Mouse (Mus musculus) bone marrow macrophage, adult 2 months (primary cell): ENCODE results near the gene Pou3f1. TPM values are rescaled to one million over a fixed set of nuclear protein-coding genes. Genes with fewer than 3 reads are reported as not detected.
"Not testable (repeated sequence)": the region's sequence is repeated elsewhere in the genome, so short reads cannot be mapped to it uniquely, and the experiment has no call there.

ENCODE experiments used
- H3K27ac ChIP-seq: 2 replicates; pipeline ENCODE4 v1.5.1; 2012; ENCODE audit warnings: low read depth, low read length; ENCODE audit not compliant: insufficient read depth
- H3K4me1 ChIP-seq: 2 replicates; pipeline ENCODE4 v1.6.1; 2012; ENCODE audit warnings: low read length; ENCODE audit not compliant: control insufficient read depth, insufficient read depth
- H3K4me3 ChIP-seq: 2 replicates; pipeline ENCODE4 v1.5.1; 2012; ENCODE audit warnings: mild to moderate bottlenecking, low read length, moderate library complexity; ENCODE audit not compliant: insufficient read depth
- CTCF ChIP-seq: IDR thresholded peaks from 2 replicates; pipeline ENCODE4 v1.5.1; 2012; ENCODE audit warnings: low read depth, mild to moderate bottlenecking, low read length, moderate library complexity
- POLR2A ChIP-seq: IDR thresholded peaks from 2 replicates; pipeline ENCODE4 v1.6.1; 2012; ENCODE audit warnings: mild to moderate bottlenecking, low read depth, low read length, borderline replicate concordance
- polyA plus RNA-seq: library from polyadenylated mRNA; stranded (reverse); fragments of >200 nt; gene quantifications from 2 replicates; pipeline ENCODE4 v1.2.4, GENCODE M21; 2012; ENCODE audit not compliant: missing spikeins, insufficient read depth, insufficient read length

The Pou3f1 gene
- polyA plus RNA-seq, 1 experiment = not detected

DNA sequence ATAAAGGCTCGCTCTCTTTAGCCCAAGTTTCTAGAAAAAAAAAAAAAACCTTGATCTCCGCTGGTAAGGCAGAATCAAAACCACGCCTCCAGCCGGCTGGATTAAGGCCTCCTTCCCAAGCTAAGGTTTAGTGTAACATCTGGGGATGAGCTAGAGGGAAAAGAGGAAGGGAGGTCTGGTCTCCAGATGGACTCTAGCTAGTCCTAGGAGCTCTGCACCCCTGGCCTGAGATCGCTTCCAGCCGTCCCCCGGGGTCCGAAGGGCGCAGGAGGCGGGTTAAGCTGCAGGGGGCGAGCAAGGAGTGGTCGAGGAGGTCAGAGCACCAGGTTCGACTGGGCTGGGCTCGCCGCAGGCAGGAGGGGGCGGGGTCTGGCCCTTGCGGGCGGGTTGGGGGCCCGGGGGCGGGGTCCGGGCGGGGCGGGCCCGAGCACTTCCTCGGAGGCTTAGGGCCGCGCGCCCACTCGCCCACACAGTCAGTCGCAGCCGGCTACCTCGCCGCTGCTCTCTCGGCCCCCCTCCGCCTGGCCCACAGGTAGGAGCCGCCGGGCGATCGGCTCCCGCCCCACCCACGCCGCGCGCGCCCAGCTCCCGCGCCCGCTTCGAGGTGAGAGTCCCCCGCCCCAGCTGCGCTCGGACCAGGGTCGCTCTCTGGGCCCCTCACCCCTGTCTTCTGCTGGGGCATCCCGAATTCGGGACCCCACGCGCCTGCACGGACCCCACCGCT lies 43.8 kb downstream of the Pou3f1 start, which contains the start of gene Fhl3:
Gene Fhl3 (plus strand): TSS at position 454 of the 724 bp plus-strand sequence.
- H3K4me1 ChIP-seq = peaks cover 24% of the 10 kb centered on the region
- H3K27ac ChIP-seq = peak within 1 kb of the TSS; percentile 87
- H3K4me3 ChIP-seq = peak within 1 kb of the TSS; percentile 85
- peak; percentile 58; the same call in 1 of the 2 replicates for TF ChIP-seq POLR2A
- TF ChIP-seq CTCF = no peak

DNA sequence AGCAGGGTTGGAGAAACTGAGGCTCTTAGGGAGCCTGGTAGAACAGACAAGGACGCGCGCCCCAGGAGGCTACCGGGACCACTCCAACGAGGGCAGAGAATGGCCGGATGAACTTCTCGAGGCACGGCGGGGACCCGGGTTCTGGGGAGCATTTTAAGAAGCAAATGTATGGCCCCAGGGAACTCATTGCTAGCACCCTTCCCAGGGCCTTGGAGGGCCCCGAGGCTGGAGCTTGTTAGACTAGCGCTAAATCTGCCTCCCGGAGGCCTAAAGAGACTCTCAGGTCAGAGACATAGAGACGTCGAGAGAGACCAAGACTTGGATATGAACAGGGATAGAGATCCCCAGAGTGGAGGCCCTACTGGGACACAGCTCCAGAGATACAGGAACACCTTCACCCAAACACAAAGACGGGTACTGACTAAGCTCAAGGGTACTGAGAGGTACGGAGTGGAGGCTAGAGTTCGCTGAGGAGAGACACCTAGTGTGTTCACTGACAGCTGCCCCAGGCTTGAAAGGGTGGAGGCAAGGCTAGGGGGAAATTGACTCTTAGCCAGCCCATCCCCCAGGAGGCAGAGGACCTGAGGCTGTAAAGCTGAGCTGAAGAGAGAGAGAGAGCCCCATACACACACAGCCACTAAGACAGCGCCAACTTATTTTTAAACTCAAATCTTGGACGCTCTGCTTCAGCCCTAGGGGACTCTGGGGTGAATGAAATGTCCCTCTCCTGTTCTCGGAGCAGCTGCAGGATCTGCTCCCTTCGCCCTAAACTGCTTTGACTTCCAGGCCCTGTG lies 44.6 kb downstream of the Pou3f1 start:
- TF ChIP-seq POLR2A = no peak
- no peak for TF ChIP-seq CTCF
- peaks cover 28% of the 10 kb centered on the region for H3K4me1 ChIP-seq
- H3K27ac ChIP-seq = peak overlapping the region; percentile 87
- H3K4me3 ChIP-seq = peak overlapping the region; percentile 85

DNA sequence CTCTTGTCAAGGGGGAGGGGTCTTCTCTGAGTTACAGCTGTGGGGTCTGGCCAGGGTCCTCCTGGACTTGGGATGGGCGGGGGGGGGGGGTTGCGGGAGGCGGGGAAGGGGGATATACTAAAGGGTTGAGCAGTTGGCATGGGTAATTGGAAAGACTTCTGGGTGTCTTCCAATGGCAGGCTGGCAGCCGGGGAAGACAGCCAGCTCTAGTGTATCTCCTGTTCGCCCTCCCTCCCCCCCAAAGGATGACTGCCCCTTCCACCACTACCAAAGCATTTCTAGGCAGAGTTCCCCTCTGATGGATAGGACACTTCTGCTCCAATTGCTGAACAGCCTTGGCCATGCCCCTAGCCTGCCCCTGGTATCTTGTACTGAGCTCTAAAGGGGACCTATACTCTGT lies 45.3 kb downstream of the Pou3f1 start:
- peak overlapping the region; percentile 85 for H3K4me3 ChIP-seq
- peak overlapping the region; percentile 87; the same call in 1 of the 2 replicates for H3K27ac ChIP-seq
- TF ChIP-seq CTCF = no peak
- no peak for TF ChIP-seq POLR2A
- H3K4me1 ChIP-seq = peaks cover 27% of the 10 kb centered on the region

DNA sequence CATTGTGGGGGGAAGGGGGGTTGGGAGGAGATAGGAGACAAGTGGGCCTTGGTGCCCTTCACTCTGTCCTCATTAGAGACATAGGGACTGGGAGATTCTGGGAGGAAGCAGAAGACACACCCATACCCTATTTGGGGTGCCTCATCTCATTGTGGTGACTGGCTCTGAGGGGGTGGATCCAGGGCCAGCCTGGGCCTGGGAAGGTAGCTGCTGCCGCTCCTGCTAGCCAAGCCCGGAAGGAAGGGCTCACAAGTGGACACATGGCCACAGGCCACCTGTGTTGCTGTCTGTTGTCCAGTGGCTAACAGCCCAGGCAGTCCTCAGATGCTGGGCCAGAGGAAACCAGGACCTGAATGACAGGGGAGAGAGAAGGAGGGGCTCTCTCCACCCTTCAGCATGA lies 46.8 kb downstream of the Pou3f1 start:
- Histone ChIP-seq H3K27ac (peak overlapping the region; percentile 99), H3K4me1 (peaks cover 32% of the 10 kb centered on the region), H3K4me3 (peak overlapping the region; percentile 60)
- TF ChIP-seq POLR2A (no peak), CTCF (no peak)

DNA sequence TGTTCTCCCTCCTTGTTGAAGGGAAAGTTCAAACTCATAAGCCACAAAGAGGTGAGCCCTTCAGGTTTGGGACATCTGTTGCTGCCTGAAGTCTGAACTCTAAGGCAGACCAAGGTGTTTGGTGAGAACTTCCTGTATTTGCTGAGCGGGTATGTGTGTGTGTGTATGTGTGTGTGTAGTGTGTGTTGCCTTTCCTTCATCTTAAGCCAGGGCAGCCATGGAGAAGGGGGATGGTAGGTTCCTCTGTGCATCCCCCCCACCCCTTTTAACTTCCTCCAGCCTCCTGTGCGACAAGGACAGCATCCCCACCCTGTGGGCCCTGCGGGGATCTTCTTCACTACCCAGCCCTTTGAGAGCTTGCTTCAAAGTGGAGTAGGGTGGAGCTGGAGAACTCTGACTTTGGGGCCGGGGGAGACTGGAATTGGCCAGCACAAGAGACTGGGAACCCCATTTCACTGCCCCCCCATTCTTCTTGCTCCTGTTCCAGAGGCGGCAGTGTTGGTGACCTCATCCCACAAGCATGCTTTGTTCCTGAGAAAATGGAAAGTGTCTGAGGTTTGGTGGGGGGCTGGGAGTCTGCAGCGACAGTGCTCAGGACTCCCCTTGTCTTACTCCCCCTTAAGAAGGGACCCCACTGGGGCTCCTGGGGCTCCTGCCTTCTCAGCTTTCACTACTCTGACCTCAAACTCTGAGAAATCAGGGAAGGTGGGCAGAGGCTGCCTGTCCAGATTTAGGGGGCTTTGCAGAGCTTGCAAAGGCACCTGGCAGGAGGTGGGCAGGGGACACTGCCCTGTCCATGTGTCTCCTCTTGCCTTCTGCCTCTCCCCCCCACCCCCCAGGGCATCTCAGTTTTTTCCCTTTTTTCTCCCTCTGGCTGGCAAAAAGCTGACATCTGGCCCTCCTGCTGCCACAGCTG lies 47.5 kb downstream of the Pou3f1 start:
- TF ChIP-seq CTCF (no peak), POLR2A (no peak)
- Histone ChIP-seq H3K27ac (peak overlapping the region; percentile 99), H3K4me1 (peaks cover 27% of the 10 kb centered on the region), H3K4me3 (peak overlapping the region; percentile 60)

DNA sequence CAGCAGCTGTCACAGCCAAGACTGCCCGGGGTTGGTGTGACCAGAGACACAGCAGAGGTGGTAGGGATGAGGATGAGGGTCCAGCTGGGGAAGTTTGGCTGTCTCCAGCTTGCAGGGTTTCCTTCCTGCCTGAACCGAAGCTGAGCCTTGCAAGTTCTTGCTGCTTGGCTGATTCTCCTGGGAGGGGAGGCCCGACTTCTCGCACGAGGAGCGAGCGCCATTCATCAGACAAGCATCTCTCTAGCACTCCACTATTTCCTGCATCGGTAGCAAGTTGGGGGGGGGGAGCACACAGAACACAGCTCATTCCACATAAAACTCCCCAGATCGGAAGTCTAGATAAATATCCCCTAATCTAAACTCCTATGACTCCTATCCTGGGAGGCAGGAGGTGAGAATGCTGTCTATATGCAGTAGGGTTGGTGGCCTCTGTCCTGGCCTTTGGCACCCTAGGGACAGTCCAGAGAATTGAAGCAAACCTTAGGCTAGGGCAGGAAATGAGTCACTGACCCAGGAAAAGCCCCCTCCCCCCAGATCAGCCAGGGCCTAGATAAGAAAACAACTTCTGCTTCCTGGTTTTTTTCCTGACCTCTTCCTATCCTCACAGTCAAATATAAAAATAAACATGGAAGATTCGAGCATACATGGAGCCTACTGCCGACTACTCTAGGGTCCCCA lies 48.3 kb downstream of the Pou3f1 start:
- no peak for TF ChIP-seq CTCF
- TF ChIP-seq POLR2A = no peak
- Histone ChIP-seq H3K27ac (peak overlapping the region; percentile 99), H3K4me1 (peaks cover 26% of the 10 kb centered on the region), H3K4me3 (peak overlapping the region; percentile 60)

DNA sequence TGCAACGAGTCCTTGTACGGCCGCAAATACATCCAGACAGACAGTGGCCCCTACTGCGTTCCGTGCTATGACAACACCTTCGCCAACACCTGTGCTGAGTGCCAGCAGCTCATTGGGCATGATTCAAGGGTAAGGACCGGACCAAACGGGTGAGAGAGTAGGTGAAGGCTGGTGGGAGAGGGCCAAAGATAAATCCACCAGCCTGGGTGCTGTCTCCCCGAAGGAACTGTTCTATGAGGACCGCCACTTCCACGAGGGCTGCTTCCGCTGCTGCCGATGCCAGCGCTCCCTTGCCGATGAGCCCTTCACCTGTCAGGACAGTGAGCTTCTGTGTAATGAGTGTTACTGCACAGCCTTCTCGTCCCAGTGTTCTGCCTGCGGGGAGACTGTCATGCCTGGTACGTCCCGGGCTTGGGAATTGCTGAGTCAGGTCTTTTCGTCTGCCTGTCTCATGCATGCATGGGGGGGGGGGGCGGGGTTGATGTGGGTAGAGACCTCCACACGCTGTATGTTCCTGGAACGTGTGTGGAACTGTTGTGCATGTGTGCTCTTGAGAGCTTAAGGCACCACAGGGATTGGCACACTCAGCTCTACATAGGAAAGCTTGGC lies 49.2 kb downstream of the Pou3f1 start:
- peak overlapping the region; percentile 60 for H3K4me3 ChIP-seq
- TF ChIP-seq POLR2A = no peak
- TF ChIP-seq CTCF = no peak
- peak overlapping the region; percentile 99 for H3K27ac ChIP-seq
- peaks cover 31% of the 10 kb centered on the region for H3K4me1 ChIP-seq

DNA sequence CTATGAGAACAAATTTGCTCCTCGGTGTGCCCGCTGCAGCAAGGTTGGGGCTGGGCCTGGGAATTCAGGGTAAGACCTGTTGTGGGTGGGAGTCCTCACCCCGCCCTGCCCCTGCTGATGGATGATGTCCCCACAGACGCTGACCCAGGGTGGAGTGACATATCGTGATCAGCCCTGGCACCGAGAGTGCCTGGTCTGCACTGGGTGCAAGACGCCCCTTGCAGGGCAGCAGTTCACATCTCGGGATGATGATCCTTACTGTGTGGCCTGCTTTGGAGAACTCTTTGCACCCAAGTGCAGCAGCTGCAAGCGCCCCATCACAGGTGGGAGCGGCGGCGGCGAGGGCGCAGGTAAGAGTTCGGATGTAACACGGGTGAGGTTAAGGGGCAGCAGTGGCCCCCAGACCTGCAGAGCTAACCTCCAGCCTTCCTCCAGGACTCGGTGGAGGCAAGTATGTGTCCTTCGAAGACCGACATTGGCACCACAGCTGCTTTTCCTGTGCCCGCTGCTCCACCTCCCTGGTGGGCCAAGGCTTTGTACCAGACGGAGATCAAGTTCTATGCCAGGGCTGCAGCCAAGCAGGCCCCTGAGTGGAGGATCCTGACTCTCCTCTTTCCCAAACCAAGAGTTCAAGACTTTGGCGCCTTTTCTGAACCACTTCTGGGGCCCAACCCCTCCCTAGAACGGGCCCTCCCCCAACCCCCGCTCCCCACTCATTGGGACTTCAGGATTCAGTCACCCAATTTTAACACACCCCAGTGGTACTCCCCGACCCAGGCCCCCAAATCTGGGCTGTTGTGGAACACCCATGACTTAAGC lies 51.0 kb downstream of the Pou3f1 start:
- not testable (repeated sequence) for H3K4me3 ChIP-seq
- Histone ChIP-seq H3K27ac (peak overlapping the region; percentile 99), H3K4me1 (peaks cover 37% of the 10 kb centered on the region)

DNA sequence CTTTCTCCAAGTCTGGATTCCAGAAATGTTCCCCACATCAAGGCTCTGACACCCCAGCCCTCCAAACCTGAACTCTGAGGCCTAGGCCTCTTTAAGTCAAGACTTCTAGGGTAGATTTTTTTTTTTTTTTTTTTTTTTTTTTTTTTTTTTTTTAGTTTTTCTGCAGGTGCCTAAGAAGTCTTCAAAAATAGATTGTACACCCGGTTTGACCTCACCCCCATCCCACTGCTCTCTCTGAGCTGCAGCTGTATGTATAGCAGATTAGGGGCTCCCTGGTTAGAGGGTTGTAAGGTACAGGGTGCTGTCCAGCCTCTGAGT lies 51.6 kb downstream of the Pou3f1 start:
- H3K4me3 ChIP-seq = peak overlapping the region; percentile 27
- H3K27ac ChIP-seq = peak overlapping the region; percentile 93
- peaks cover 37% of the 10 kb centered on the region for H3K4me1 ChIP-seq
